Mouse (Mus musculus) olfactory bulb, adult 2 months (tissue): ENCODE data around the gene Cnn2.

Source experiments
- CTCF ChIP-seq: fragments of 200-500 bp; IDR thresholded peaks from 2 replicates; pipeline ENCODE4 v1.5.1; 2012; ENCODE audit warnings: low read depth, mild to moderate bottlenecking, low read length, moderate library complexity; ENCODE audit not compliant: insufficient read depth
- POLR2A ChIP-seq: fragments of 200-500 bp; IDR thresholded peaks from 2 replicates; pipeline ENCODE4 v1.6.1; 2012; ENCODE audit warnings: mild to moderate bottlenecking, low read depth, low read length, moderate library complexity; ENCODE audit not compliant: insufficient read depth

GRCm38 (mm10) chr10:79972831-79973230 lies 15.6 kb upstream of the Cnn2 start:
- no peak for TF ChIP-seq CTCF
- TF ChIP-seq POLR2A, result no peak
